Mouse (Mus musculus) liver, embryonic 11.5 days (tissue): Measurements from ENCODE around the gene Duoxa2. TPM values are rescaled to one million over a fixed set of nuclear protein-coding genes. Genes with fewer than 3 reads are reported as not detected.
"Not testable (repeated sequence)": the region's sequence is repeated elsewhere in the genome, so short reads cannot be mapped to it uniquely, and the experiment has no call there.

ENCODE experiments used
- ATAC-seq: fragments of 200-750 bp; cut with Nextera tagmentation; replicated peaks from 2 replicates; pipeline ENCODE4 v1.8.0; 2017; ENCODE audit warnings: moderate number of reproducible peaks, mild to moderate bottlenecking, moderate TSS enrichment, moderate library complexity; ENCODE audit not compliant: low FRiP score
- DNase-seq: peaks from one replicate; pipeline ENCODE4 v3.0.0-alpha.2; 2017; ENCODE audit warnings: low spot score
- H3K27ac ChIP-seq: fragments of 300-500 bp; sonication (generic); 2 replicates; pipeline ENCODE4 v1.5.1; 2014; ENCODE audit warnings: mild to moderate bottlenecking, low read depth, low read length, control low read depth
- H3K27me3 ChIP-seq: fragments of 300-500 bp; sonication (generic); replicated peaks from 2 replicates; pipeline ENCODE4 v1.6.1; 2014; ENCODE audit warnings: low read length, mixed read lengths; ENCODE audit not compliant: control insufficient read depth, insufficient read depth
- H3K36me3 ChIP-seq: fragments of 300-500 bp; sonication (generic); 2 replicates; pipeline ENCODE4 v1.6.1; 2014; ENCODE audit warnings: mild to moderate bottlenecking, low read length, moderate library complexity, mixed read lengths; ENCODE audit not compliant: control insufficient read depth, insufficient read depth
- H3K4me1 ChIP-seq: fragments of 300-500 bp; sonication (generic); replicated peaks from 2 replicates; pipeline ENCODE4 v1.6.1; 2014; ENCODE audit warnings: low read length, mixed read lengths; ENCODE audit not compliant: control insufficient read depth, insufficient read depth
- H3K4me2 ChIP-seq: fragments of 300-500 bp; sonication (generic); 2 replicates; pipeline ENCODE4 v1.6.1; 2014; ENCODE audit warnings: mild to moderate bottlenecking, control low read depth, moderate library complexity
- H3K4me3 ChIP-seq: fragments of 300-500 bp; sonication (generic); 2 replicates; pipeline ENCODE4 v1.5.1; 2014; ENCODE audit warnings: low read depth, low read length, control low read depth
- H3K9ac ChIP-seq: fragments of 300-500 bp; sonication (generic); 2 replicates; pipeline ENCODE4 v1.6.1; 2014; ENCODE audit warnings: low read depth, low read length, control low read depth
- H3K9me3 ChIP-seq: fragments of 300-500 bp; sonication (generic); 2 replicates; pipeline ENCODE4 v1.6.1; 2016; ENCODE audit warnings: low read length, inconsistent platforms, mixed read lengths; ENCODE audit not compliant: control insufficient read depth
- WGBS: fragments of 180-500 bp; shearing (Covaris S2); extraction: QIAGEN DNeasy Blood & Tissue Kit; methylation state at CpG from one replicate; pipeline ENCODE4 v1.1.7; 2014; 5-methylcytosine and 5-hydroxymethylcytosine counted together
- polyA plus RNA-seq: library from polyadenylated mRNA; unstranded; fragments of >200 nt; fragmentation: Nextera tagmentation; extraction: Ambion mirVana; gene quantifications from 2 replicates; pipeline ENCODE4 v1.2.1, GENCODE M21; 2014

The Duoxa2 gene
- polyA plus RNA-seq, 1 experiment from 2014 or later, result not detected

DNA sequence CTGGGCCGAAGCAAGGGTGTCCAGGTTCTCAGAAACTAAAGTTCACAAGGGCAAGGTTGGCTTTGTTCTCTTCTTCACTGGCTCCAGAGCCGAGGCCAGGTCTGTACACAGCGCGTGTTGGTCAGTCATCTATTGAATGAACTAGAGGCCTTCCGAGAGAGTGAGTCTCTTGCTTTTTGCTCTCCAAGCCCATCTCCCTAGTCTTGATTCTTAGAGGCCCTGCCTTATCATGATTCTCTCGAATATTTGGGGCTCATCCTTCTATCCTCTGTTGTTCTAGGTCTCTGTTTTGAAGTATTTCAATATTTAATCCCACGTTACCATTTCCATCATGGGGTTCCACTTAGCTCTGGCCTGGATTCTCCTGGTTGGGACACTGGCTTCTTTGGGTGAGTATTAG lies 16.7 kb downstream of the Duoxa2 start, which contains the start of gene Duox1:
Gene Duox1, plus strand, starts transcription at position 301 of the 400 bp plus-strand sequence.
- no peak within 1 kb of the TSS for H3K4me2 ChIP-seq
- no peak for DNase-seq
- H3K4me3 ChIP-seq, result no peak within 1 kb of the TSS
- 82% methylated on average over 7 of the region's 7 CpGs for WGBS
- H3K9me3 ChIP-seq, result no peaks in the 10 kb centered on the region
- H3K9ac ChIP-seq, result no peak within 1 kb of the TSS
- ATAC-seq, result no peak
- peaks cover 54% of the 10 kb centered on the region for H3K27me3 ChIP-seq
- H3K4me1 ChIP-seq, result no peaks in the 10 kb centered on the region
- no peak within 1 kb of the TSS for H3K27ac ChIP-seq
- no peaks in the 10 kb centered on the region for H3K36me3 ChIP-seq

DNA sequence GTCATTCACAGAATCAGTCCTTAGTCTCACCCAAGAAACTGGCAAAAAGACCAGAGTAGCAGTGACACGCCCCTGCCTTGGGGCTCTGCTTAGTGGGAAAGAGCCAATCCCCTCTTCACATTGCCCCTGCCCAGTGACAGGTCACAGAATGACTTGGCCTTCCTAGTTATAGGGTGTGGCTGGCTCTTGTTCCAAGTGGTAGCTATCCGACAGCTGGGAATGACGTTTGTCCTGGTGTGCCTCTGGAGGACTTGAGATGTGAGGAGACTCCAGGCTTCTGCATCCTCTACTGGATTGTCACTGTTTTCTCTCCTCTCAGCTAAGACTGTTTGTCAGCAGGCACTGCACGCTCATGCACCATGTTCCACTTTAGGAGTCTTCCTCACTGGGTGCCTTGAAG lies 18.7 kb downstream of the Duoxa2 start:
- WGBS, result 65% methylated on average over 4 of the region's 4 CpGs
- Histone ChIP-seq H3K36me3 (no peaks in the 10 kb centered on the region), H3K9me3 (no peaks in the 10 kb centered on the region), H3K4me1 (no peaks in the 10 kb centered on the region), H3K4me3 (no peak overlapping the region), H3K4me2 (no peak overlapping the region), H3K27me3 (peaks cover 37% of the 10 kb centered on the region), H3K27ac (no peak overlapping the region), H3K9ac (no peak overlapping the region)
- ATAC-seq (no peak), DNase-seq (no peak)

DNA sequence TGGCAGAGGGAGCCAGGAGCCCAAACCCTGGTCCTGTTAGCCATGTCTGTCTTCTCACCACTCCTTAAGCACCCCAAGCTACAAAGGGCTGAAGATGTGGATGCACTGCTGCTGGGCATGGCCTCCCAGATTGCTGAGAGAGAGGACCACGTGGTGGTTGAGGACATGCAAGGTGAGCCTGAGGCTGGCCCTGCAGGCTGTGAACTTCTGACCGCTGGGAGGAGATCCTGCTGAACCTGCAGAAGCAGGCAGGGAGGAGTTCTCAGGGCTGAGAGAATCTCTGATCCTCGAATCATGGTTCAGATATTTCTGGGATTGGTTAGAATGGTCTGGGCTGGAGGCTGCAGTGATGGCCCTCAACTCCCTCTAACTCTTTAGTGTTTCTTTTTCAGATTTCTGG lies 25.3 kb downstream of the Duoxa2 start:
- H3K4me1 ChIP-seq, result no peaks in the 10 kb centered on the region
- peaks cover under 1% of the 10 kb centered on the region; the same call in 1 of the 2 replicates for H3K27me3 ChIP-seq
- no peak overlapping the region for H3K4me2 ChIP-seq
- DNase-seq, result no peak
- H3K9me3 ChIP-seq, result no peaks in the 10 kb centered on the region
- H3K9ac ChIP-seq, result no peak overlapping the region
- WGBS, result 55% methylated on average over 3 of the region's 3 CpGs
- H3K27ac ChIP-seq, result no peak overlapping the region
- no peaks in the 10 kb centered on the region for H3K36me3 ChIP-seq
- ATAC-seq, result no peak
- H3K4me3 ChIP-seq, result no peak overlapping the region

DNA sequence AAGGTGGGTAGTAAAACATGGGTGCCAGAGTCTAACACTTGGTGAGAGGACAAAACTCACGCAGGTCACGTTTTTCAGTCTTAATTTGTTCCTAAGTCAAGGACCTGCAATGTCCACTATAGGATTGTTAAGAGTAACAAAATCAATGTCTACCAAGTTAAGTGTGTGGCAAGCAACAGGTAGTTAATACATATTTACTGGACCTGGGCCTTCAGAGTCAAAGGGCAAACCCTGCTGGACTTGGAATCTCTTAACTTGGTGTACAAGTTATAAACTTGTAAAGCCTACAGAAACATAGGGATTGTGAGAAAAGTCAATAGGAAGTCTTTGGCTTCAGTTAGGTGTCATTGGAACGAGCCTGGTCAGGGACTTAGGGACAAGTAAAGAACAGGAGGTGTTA lies 25.9 kb downstream of the Duoxa2 start:
- Histone ChIP-seq H3K27me3 (no peaks in the 10 kb centered on the region), H3K36me3 (no peaks in the 10 kb centered on the region), H3K4me3 (no peak overlapping the region), H3K4me2 (no peak overlapping the region), H3K9ac (no peak overlapping the region), H3K9me3 (no peaks in the 10 kb centered on the region), H3K4me1 (no peaks in the 10 kb centered on the region), H3K27ac (no peak overlapping the region)
- WGBS, result 73% methylated on average over 3 of the region's 3 CpGs
- DNase-seq (no peak), ATAC-seq (no peak)

DNA sequence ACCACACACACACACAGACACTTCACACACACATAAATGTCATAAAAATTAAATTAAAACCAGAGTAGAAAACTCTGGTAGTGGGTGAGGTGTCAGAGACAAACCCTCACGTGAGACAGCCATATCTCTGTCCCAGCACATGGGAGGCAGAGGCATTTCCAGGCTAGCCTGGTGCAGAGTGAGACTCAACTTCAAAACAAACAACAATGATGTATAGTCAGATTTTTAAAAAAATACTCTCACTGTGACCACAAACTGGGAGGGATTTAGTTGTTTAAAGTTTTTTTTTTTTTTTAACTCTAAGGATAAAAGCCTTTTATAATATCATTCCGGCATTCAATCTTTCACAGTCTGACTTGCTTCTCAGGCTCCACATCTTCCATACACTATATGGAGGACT lies 26.7 kb downstream of the Duoxa2 start:
- H3K4me3 ChIP-seq, result no peak overlapping the region
- H3K27ac ChIP-seq, result no peak overlapping the region
- ATAC-seq, result no peak
- no peaks in the 10 kb centered on the region for H3K36me3 ChIP-seq
- H3K9ac ChIP-seq, result no peak overlapping the region
- no peaks in the 10 kb centered on the region for H3K4me1 ChIP-seq
- no peak overlapping the region for H3K4me2 ChIP-seq
- WGBS, result 83% methylated on average over 2 of the region's 2 CpGs
- no peak for DNase-seq
- no peaks in the 10 kb centered on the region for H3K9me3 ChIP-seq
- H3K27me3 ChIP-seq, result no peaks in the 10 kb centered on the region

DNA sequence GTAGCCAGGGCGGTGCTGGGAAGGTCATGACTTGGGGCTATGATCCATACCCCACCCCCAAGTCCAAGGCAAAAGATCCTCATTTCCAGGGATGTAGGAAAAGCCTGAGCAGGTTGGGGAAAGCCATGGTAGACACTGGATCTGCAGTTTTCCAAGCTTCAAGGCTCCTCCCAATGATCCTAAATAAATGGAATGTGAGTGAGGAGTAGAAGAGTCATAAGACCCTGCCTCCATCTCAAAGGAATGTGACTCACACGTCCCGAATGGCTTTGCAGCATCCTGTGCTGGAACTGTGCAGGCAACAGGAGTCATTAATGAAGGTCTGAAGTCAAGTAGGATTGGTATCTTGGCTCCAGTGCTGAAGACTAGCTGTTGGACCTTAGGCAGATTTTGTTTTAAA lies 29.3 kb downstream of the Duoxa2 start:
- Histone ChIP-seq H3K9ac (no peak overlapping the region), H3K4me1 (no peaks in the 10 kb centered on the region), H3K27ac (no peak overlapping the region), H3K9me3 (no peaks in the 10 kb centered on the region), H3K4me2 (no peak overlapping the region), H3K27me3 (no peaks in the 10 kb centered on the region), H3K36me3 (no peaks in the 10 kb centered on the region), H3K4me3 (no peak overlapping the region)
- 61% methylated on average over 3 of the region's 3 CpGs for WGBS
- ATAC-seq, result no peak
- no peak for DNase-seq

DNA sequence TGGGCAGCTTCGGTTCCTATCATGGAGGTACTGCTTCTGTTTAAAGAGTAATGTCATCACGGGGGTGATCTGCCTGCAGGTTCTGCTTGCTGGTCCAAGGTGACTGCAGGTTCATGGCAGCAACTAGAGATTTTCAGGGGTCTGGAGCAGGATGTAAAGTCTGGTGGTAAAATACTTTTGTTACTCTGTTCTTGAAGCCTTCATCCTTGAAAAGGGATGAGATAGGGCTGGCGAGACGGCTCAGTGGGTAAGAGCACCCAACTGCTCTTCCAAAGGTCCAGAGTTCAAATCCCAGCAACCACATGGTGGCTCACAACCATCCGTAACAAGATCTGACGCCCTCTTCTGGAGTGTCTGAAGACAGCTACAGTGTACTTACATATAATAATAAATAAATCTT lies 31.6 kb downstream of the Duoxa2 start:
- H3K27me3 ChIP-seq, H3K36me3 ChIP-seq, ATAC-seq, H3K4me1 ChIP-seq, H3K9me3 ChIP-seq, H3K4me3 ChIP-seq, H3K9ac ChIP-seq, DNase-seq, H3K4me2 ChIP-seq, H3K27ac ChIP-seq: not testable (repeated sequence)
- WGBS, result 77% methylated on average over 4 of the region's 6 CpGs

DNA sequence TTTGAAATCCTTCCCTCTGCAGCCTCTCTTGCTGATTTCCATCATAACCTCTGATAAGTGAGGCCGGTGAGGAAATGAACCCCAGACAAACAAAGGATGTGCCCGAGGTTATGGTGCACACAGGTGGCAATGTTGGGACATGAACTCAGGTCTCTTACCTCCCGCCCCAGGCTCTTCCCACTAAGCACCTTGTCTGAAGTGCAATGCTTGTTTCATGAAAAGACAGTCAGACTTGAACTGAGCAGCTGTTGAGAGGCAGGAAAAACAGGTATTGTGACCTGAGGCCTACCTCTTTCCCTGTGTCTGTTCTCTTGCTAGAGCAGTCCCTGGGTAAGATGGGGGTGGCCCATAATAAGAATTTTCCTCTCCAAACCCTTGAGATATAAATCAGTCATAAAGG lies 33.5 kb downstream of the Duoxa2 start:
- Histone ChIP-seq H3K27me3 (no peaks in the 10 kb centered on the region), H3K9me3 (no peaks in the 10 kb centered on the region), H3K4me2 (no peak overlapping the region), H3K27ac (no peak overlapping the region), H3K36me3 (no peaks in the 10 kb centered on the region), H3K4me3 (no peak overlapping the region), H3K4me1 (no peaks in the 10 kb centered on the region), H3K9ac (no peak overlapping the region)
- WGBS, result 76% methylated on average over 3 of the region's 3 CpGs
- ATAC-seq (no peak), DNase-seq (no peak)

DNA sequence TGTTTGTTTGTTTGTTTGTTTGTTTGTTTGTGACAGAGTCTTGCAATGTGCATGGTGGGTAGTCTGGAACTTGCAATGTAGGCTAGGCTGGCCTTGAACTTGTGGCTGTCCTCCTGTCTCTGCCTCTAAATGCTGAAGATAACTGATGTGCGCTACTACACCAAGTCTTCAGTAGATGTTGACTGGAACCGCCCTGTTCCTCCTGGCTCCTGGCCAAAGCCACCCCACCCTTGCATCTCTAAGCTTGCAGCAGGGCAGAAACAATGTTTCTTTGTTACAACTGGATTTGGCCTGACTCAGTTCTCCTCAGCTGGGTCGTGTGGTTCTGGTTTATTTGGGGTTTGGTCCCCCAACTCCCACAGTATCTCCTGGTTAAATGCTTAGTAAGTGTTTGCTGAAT lies 35.5 kb downstream of the Duoxa2 start:
- Histone ChIP-seq H3K27ac (no peak overlapping the region), H3K9me3 (no peaks in the 10 kb centered on the region), H3K36me3 (no peaks in the 10 kb centered on the region), H3K27me3 (no peaks in the 10 kb centered on the region), H3K9ac (no peak overlapping the region), H3K4me3 (no peak overlapping the region), H3K4me1 (no peaks in the 10 kb centered on the region), H3K4me2 (no peak overlapping the region)
- 68% methylated on average over 3 of the region's 3 CpGs for WGBS
- DNase-seq, result no peak
- ATAC-seq, result no peak
